Mouse (Mus musculus): ENCODE results near the gene Olfr811. TPM values are rescaled to one million over a fixed set of nuclear protein-coding genes. Genes with fewer than 3 reads are reported as not detected.

Olfr811 gene
- polyA plus RNA-seq (2017; shearing (Covaris generic)), result not detected

GRCm38 (mm10) chr10:129804296-129804695 lies at the start of gene Olfr811:
TSS of gene Olfr811 (minus strand) at chr10:129804396.

DNA sequence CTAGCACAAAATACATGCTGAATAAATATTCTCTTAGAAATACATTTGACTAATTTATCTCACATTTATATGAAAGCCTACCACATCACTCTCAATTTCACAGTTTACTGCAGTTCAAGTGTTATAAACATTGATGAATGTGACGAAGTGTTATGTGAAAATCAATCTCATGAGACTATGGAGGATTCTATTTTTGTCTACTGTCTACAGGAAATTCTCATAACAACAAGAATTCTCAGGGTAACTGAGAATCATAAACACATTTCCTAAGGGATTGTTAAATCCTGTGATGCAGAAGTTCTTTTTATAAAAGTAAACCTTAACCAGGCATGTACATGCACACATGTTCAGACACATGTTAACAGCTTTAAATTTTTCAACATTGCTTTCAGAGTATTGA lies 41.8 kb upstream of the Olfr811 start, which contains the start of gene Olfr812:
Olfr812 (minus strand) TSS at position 101 of the 400 bp plus-strand sequence.

DNA sequence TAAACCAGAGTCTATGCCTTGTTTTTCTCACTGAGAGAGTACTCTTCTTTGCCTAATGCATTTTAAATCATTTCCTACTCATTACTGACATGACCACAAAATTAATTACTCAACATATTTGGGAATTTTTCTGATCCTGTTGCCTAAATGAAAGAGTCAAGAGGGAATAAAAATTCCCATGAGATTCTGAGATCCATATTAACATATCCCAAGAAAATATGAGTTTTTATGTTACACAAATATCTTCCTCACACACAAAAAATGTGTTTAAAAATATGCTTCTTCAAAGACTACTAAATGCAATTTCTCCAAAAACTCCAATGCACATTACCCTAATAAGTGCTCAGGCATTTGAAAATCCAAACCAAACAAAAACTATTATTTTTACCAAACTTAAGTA lies 9.4 kb downstream of the Olfr811 start, which contains the start of gene Olfr810:
Olfr810 (minus strand) TSS at position 101 of the 400 bp plus-strand sequence.

DNA sequence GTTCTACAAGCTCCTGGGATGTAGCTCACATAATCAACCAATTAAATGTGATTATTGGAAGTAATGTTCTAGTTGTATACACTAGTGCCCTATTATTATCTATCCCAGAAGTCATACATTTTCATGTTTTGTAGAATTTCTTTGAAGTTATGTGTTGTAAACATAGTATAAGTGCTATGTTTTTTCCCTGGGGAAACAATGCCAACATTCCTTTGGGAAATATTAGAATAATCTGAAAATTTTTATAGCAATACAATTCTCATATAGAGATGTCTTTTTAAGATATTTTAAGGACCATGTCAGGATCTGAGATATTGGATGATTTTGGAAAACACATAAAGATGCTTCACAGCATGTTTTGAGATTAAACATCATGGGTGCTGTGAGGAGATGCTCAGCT lies 29.9 kb downstream of the Olfr811 start, which contains the start of gene Olfr809:
Olfr809 (plus strand) TSS at position 301 of the 400 bp plus-strand sequence.

GRCm38 (mm10) chr10:129765182-129765581 lies 39.0 kb downstream of the Olfr811 start, which contains the start of gene Olfr808:
TSS of gene Olfr808 (plus strand) at chr10:129765482.

DNA sequence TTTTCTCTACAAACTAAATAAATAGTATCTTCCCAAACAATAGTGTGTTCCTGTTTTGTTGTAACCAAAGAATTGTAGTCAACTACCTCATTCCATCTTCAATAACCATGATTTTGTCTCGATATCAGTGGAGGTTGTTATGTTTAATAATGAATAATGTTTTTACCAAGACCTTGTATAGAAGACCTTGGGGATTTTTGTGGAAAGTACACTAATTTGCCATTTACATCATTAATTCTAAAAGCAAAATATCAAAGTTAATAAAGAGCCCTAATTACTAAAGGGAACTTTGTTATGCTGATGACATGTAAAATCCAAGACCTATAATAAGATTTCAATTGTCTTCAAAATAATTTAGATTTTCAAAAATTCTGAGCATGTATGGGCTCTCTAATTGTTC lies 46.5 kb downstream of the Olfr811 start, which contains the start of gene Olfr807:
Olfr807 (minus strand) TSS at position 101 of the 400 bp plus-strand sequence.

Other genes starting within 250 kb of the Olfr811 start
- gene Olfr794, start 236.7 kb downstream of the Olfr811 start, polyA plus RNA-seq (2017; shearing (Covaris generic)), result not detected
- gene Olfr796, start 191.8 kb downstream of the Olfr811 start, polyA plus RNA-seq (2017; shearing (Covaris generic)), result not detected
- not detected for gene Olfr798, start 176.5 kb downstream of the Olfr811 start, polyA plus RNA-seq (2017; shearing (Covaris generic))
- not detected for gene Olfr799, start 166.9 kb downstream of the Olfr811 start, polyA plus RNA-seq (2017; shearing (Covaris generic))
- gene Olfr800, start 146.7 kb downstream of the Olfr811 start, polyA plus RNA-seq (2017; shearing (Covaris generic)), result not detected
- gene Olfr801, start 130.5 kb downstream of the Olfr811 start, polyA plus RNA-seq (2017; shearing (Covaris generic)), result not detected
- gene Olfr802, start 116.2 kb downstream of the Olfr811 start, polyA plus RNA-seq (2017; shearing (Covaris generic)), result not detected
- not detected for gene Olfr803, start 110.1 kb downstream of the Olfr811 start, polyA plus RNA-seq (2017; shearing (Covaris generic))
- not detected for gene Olfr804, start 101.2 kb downstream of the Olfr811 start, polyA plus RNA-seq (2017; shearing (Covaris generic))
- not detected for gene Olfr805, start 75.0 kb downstream of the Olfr811 start, polyA plus RNA-seq (2017; shearing (Covaris generic))
- gene Olfr806, start 62.5 kb downstream of the Olfr811 start, polyA plus RNA-seq (2017; shearing (Covaris generic)), result not detected
- not detected for gene Olfr807, start 46.6 kb downstream of the Olfr811 start, polyA plus RNA-seq (2017; shearing (Covaris generic))
- gene Olfr808, start 38.9 kb downstream of the Olfr811 start, polyA plus RNA-seq (2017; shearing (Covaris generic)), result not detected
- gene Olfr809, start 29.8 kb downstream of the Olfr811 start, polyA plus RNA-seq (2017; shearing (Covaris generic)), result not detected
- gene Olfr810, start 9.5 kb downstream of the Olfr811 start, polyA plus RNA-seq (2017; shearing (Covaris generic)), result not detected
- not detected for gene Olfr812, start 41.7 kb upstream of the Olfr811 start, polyA plus RNA-seq (2017; shearing (Covaris generic))
- not detected for gene Olfr813, start 51.0 kb upstream of the Olfr811 start, polyA plus RNA-seq (2017; shearing (Covaris generic))
- 0.13 TPM for gene Olfr814, start 75.5 kb upstream of the Olfr811 start, polyA plus RNA-seq (2017; shearing (Covaris generic))
- not detected for gene Olfr815, start 101.5 kb upstream of the Olfr811 start, polyA plus RNA-seq (2017; shearing (Covaris generic))
- gene Olfr816, start 111.2 kb upstream of the Olfr811 start, polyA plus RNA-seq (2017; shearing (Covaris generic)), result not detected
- not detected for gene Olfr818, start 144.7 kb upstream of the Olfr811 start, polyA plus RNA-seq (2017; shearing (Covaris generic))
- not detected for gene Olfr819, start 162.9 kb upstream of the Olfr811 start, polyA plus RNA-seq (2017; shearing (Covaris generic))
- gene Olfr247, start 171.7 kb upstream of the Olfr811 start, polyA plus RNA-seq (2017; shearing (Covaris generic)), result not detected
- 0.06 TPM for gene Gm10310, start 180.7 kb upstream of the Olfr811 start, polyA plus RNA-seq (2017; shearing (Covaris generic))
- gene Olfr820, start 208.2 kb upstream of the Olfr811 start, polyA plus RNA-seq (2017; shearing (Covaris generic)), result not detected
- gene Olfr821, start 226.0 kb upstream of the Olfr811 start, polyA plus RNA-seq (2017; shearing (Covaris generic)), result not detected

Data from activated CD4-positive, CD25-positive, alpha-beta regulatory T cell, adult 9 weeks (primary cell).